Mouse (Mus musculus) erythroblast, embryonic 14.5 days (primary cell): Measurements from ENCODE around the gene Ccl25.

Source experiments
- GATA1 ChIP-seq: IDR thresholded peaks from 2 replicates; pipeline ENCODE4 v1.6.1; 2012; ENCODE audit warnings: low read length, inconsistent platforms, mixed read lengths
- TAL1 ChIP-seq: IDR thresholded peaks from 3 replicates; pipeline ENCODE4 v1.6.1; 2012; ENCODE audit warnings: low read length, inconsistent platforms, mixed read lengths

DNA sequence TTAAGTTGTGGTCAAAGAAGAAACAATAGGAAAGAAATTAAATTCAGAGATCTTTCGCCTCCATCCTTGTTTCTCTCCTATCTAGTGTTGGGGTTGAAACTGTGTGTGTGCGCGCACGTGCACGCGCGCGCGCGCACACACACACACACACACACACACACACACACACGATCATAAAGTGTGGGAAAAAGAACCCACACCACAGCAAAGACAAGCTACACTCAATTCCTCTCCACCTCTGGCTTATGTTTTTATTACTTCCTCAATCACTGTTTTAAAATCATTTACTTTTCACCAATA is 5.5 kb upstream of the Ccl25 start:
- TF ChIP-seq TAL1 (no peak), GATA1 (no peak)
